Mouse (Mus musculus): Measurements from ENCODE around the gene Atxn1. TPM values are rescaled to one million over a fixed set of nuclear protein-coding genes. Genes with fewer than 3 reads are reported as not detected.

The Atxn1 gene
- total and polyA plus RNA-seq, 3 experiments: 0.39 to 1.1 TPM; not detected in 1

DNA sequence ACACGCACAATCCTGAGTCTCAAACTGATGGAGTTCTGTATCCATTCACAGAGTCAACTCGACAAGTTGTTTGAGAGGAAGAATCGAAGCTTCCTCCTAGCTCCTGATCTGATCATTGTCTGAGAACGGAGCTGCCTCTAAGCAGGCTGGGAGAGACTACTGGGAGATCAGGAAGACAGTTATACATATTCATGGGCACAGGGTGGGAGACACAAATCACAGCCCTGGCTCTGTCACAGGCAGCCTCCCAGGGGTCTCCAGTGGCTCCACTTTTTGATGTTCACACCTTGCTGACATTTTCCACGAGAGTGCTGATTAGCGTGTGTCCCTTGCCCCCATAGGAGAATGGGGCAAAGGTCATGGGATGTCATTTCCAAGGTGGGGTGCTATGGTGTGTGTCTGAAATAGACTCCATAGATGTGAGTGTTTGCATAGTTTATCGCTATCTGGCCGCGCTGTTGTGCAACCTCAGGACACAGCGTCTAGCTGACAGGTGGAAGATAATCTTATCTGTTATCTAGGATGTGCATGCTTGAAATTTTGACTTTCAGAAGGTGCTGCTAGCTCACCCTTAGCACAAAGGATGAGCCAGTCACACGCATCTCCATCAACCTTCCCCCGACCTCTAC is 105.6 kb downstream of the Atxn1 start:
- no peaks in the 10 kb centered on the region for H3K79me2 ChIP-seq (ENCODE audit: control insufficient read depth, insufficient read depth, low read length, poor library complexity)
- H3K36me3 ChIP-seq (ENCODE audit: control insufficient read depth in 1 of 2, insufficient read depth in 2 of 2, low read length in 2 of 2): no peaks in the 10 kb centered on the region; a peak in 1 of 4 replicates
- H3K9ac ChIP-seq (ENCODE audit: control insufficient read depth, low read depth, low read length, poor library complexity, severe bottlenecking): no peak overlapping the region
- no peaks in the 10 kb centered on the region for H3K27me3 ChIP-seq (ENCODE audit: control insufficient read depth in 1 of 2, insufficient read depth in 2 of 2, low read length in 2 of 2)
- no peak overlapping the region for H3K4me3 ChIP-seq (ENCODE audit: control insufficient read depth in 1 of 2, insufficient read depth in 1 of 2, low read depth in 2 of 2, low read length in 2 of 2)
- peaks cover 0 to 5% of the 10 kb centered on the region in 2 experiments; a peak in 1 of 4 replicates for H3K4me1 ChIP-seq (ENCODE audit: control insufficient read depth in 1 of 2, insufficient read depth in 2 of 2, low read length in 2 of 2)
- no peak for TF ChIP-seq TBP (IDR thresholded peaks at IDR 0.05; ENCODE audit: low read depth, low read length)
- no peak for TF ChIP-seq CHD1 (IDR thresholded peaks at IDR 0.05; ENCODE audit: low read depth, low read length)
- no peak overlapping the region for H3K27ac ChIP-seq (ENCODE audit: control insufficient read depth, low read depth, low read length)
- no peak for DNase-seq (ENCODE audit: low read depth, low spot score)
- H3K9me3 ChIP-seq (replicated peaks; ENCODE audit: insufficient read depth, low read length): no peaks in the 10 kb centered on the region

DNA sequence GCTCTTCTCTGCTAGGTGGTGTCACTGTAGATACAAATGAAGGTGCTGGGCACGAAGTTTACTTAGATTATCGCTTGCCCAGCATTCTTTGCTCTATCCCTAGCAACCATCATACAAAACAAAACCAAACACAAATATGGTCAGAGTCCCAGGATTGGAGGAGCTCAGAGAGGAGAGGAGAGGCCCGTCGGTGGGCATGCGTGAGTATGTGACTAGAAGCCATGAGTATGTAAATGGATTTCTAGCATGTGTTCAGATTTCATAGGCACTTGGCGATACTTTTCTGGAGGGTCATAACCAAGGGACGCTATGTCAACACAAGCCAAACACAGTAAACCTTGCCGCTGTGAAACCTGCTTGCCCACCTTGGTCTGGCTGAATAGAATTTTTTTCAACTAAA is 107.4 kb downstream of the Atxn1 start:
- TF ChIP-seq KAT2A (conservative IDR thresholded peaks at IDR 0.05; ENCODE audit: low read depth, low read length): no peak
- Histone ChIP-seq H3K79me2 (ENCODE audit: control insufficient read depth, insufficient read depth, low read length, poor library complexity) (no peaks in the 10 kb centered on the region), H3K9me3 (replicated peaks; ENCODE audit: insufficient read depth, low read length) (no peaks in the 10 kb centered on the region), H3K27ac (ENCODE audit: control insufficient read depth, low read depth, low read length) (no peak overlapping the region), H3K9ac (ENCODE audit: control insufficient read depth, low read depth, low read length, poor library complexity, severe bottlenecking) (no peak overlapping the region), H3K36me3 (ENCODE audit: control insufficient read depth in 1 of 2, insufficient read depth in 2 of 2, low read length in 2 of 2) (no peaks in the 10 kb centered on the region; a peak in 2 of 4 replicates), H3K4me1 (ENCODE audit: control insufficient read depth in 1 of 2, insufficient read depth in 2 of 2, low read length in 2 of 2) (peaks cover 3 to 5% of the 10 kb centered on the region in 2 experiments; a peak in 2 of 4 replicates), H3K4me3 (ENCODE audit: control insufficient read depth in 1 of 2, insufficient read depth in 1 of 2, low read depth in 2 of 2, low read length in 2 of 2) (no peak overlapping the region), H3K27me3 (ENCODE audit: control insufficient read depth in 1 of 2, insufficient read depth in 2 of 2, low read length in 2 of 2) (no peaks in the 10 kb centered on the region)
- no peak for DNase-seq (ENCODE audit: low read depth, low spot score)

DNA sequence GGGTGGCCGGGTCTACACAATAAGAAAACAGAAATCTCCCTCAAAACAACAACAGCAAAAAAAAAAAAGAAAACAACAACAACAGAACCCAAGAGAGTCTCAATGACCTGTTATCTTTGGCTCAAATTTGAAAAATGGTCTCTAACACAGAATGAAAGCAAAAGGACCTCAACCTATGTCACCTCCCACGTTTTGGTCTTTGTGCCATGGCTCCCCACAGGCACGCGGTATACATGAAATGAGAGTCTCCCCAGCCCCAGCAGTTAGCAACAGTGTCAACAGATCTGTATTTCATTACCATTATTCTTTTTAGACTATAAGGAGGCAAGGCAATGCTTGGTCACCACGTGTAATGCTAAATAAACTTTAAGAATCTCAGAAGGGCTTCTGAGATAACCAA is 110.3 kb downstream of the Atxn1 start:
- no peaks in the 10 kb centered on the region for H3K27me3 ChIP-seq (ENCODE audit: control insufficient read depth in 1 of 2, insufficient read depth in 2 of 2, low read length in 2 of 2)
- TF ChIP-seq TCF12 (IDR thresholded peaks at IDR 0.05; ENCODE audit: low read depth, low read length): no peak
- TF ChIP-seq GABPA (IDR thresholded peaks at IDR 0.05; ENCODE audit: low read depth, low read length): no peak
- TF ChIP-seq RAD21 (IDR thresholded peaks at IDR 0.05; ENCODE audit: low read depth, low read length): no peak
- TF ChIP-seq ZMIZ1 (IDR thresholded peaks at IDR 0.05; ENCODE audit: low read depth, low read length): no peak
- no peak for TF ChIP-seq EP300 (IDR thresholded peaks at IDR 0.05; ENCODE audit: low read depth in 1 of 2, low read length in 2 of 2)
- TF ChIP-seq POLR2AphosphoS5 (IDR thresholded peaks at IDR 0.05; ENCODE audit: borderline replicate concordance, low read depth, low read length): no peak
- no peak for TF ChIP-seq CHD2 (IDR thresholded peaks at IDR 0.05; ENCODE audit: low read length)
- no peak for TF ChIP-seq KAT2A (conservative IDR thresholded peaks at IDR 0.05; ENCODE audit: low read depth, low read length)
- TF ChIP-seq TBP (IDR thresholded peaks at IDR 0.05; ENCODE audit: low read depth, low read length): no peak
- no peak for TF ChIP-seq CHD1 (IDR thresholded peaks at IDR 0.05; ENCODE audit: low read depth, low read length)
- no peak for TF ChIP-seq MXI1 (IDR thresholded peaks at IDR 0.05; ENCODE audit: low read depth, low read length)
- TF ChIP-seq NELFE (IDR thresholded peaks at IDR 0.05; ENCODE audit: low read depth, low read length): no peak
- no peak for TF ChIP-seq MAFK (IDR thresholded peaks at IDR 0.05; ENCODE audit: borderline replicate concordance, low read depth, low read length)
- no peak for TF ChIP-seq HCFC1 (IDR thresholded peaks at IDR 0.05; ENCODE audit: low read depth, low read length)
- no peak for TF ChIP-seq UBTF (IDR thresholded peaks at IDR 0.05; ENCODE audit: borderline replicate concordance, insufficient read depth, low read depth, low read length)
- TF ChIP-seq TAL1 (IDR thresholded peaks at IDR 0.05; ENCODE audit: low read length): no peak
- no peak for TF ChIP-seq E2F4 (IDR thresholded peaks at IDR 0.05; ENCODE audit: borderline replicate concordance, low read depth, low read length)
- H3K9me3 ChIP-seq (replicated peaks; ENCODE audit: insufficient read depth, low read length): no peaks in the 10 kb centered on the region
- H3K4me3 ChIP-seq (ENCODE audit: control insufficient read depth in 1 of 2, insufficient read depth in 1 of 2, low read depth in 2 of 2, low read length in 2 of 2): no peak overlapping the region
- no peak overlapping the region for H3K27ac ChIP-seq (ENCODE audit: control insufficient read depth, low read depth, low read length)
- no peak for DNase-seq (ENCODE audit: low read depth, low spot score)
- peaks cover 5 to 20% of the 10 kb centered on the region in 2 experiments; a peak in 3 of 4 replicates for H3K4me1 ChIP-seq (ENCODE audit: control insufficient read depth in 1 of 2, insufficient read depth in 2 of 2, low read length in 2 of 2)
- peaks cover 0 to 19% of the 10 kb centered on the region in 2 experiments; a peak in 2 of 4 replicates for H3K36me3 ChIP-seq (ENCODE audit: control insufficient read depth in 1 of 2, insufficient read depth in 2 of 2, low read length in 2 of 2)
- H3K9ac ChIP-seq (ENCODE audit: control insufficient read depth, low read depth, low read length, poor library complexity, severe bottlenecking): no peak overlapping the region
- no peaks in the 10 kb centered on the region for H3K79me2 ChIP-seq (ENCODE audit: control insufficient read depth, insufficient read depth, low read length, poor library complexity)
